Mouse (Mus musculus): ENCODE measurements around the gene Slc13a4. TPM values are rescaled to one million over a fixed set of nuclear protein-coding genes. Genes with fewer than 3 reads are reported as not detected.

Slc13a4 gene
- 0.11 TPM for polyA plus RNA-seq (2014; fragmentation: Illumina TruSeq; extraction: RNeasy Lipid Tissue Mini Kit (QIAGEN cat#74804); ENCODE audit: low read depth, low replicate concordance)

DNA sequence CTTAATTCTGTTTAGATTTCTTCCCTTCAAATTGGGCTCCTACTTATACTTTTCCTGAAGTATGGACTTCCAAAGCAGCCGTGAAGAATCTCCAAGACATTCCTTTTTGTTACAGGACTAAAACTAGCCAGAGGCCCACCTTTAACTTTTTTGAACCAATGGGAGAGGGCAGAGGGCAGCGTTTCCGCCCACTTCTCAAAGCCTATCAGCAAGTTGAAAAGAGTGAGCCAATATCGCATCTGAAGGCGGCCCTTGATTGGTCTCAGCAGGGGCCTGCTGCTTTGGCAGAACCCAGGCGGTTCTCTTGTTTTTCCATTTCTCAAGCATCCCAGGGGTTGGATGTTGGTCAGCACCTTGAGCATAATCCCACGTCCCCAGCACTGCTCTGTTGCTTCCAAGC lies at the start of gene Slc13a4:
Gene Slc13a4 (minus strand): TSS at position 95 of the 400 bp plus-strand sequence.

DNA sequence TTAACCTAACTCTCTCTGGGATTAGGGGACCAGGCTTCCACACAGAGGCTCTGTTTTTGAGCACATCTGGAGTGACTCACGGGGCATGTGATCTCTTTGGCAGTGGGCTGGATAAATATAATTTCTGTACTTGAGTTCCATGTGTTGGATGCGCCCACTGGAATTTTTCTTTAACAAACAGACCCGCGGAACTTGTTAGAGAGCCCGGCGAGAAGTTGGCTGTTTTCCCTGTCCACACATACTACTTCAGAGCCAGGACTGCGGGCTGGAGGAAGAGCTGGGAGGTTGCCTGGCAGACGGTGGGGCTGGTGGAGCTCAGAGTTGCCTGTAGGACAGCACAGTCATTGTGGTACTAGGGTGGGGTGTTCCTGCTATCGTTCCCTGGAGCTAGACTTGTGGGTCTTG lies 18.2 kb upstream of the Slc13a4 start, which contains the start of gene Fam180a:
Gene Fam180a (minus strand): TSS at position 31 of the 405 bp plus-strand sequence.

Other genes with a start within 250 kb of the Slc13a4 start
- 13.5 TPM for gene Cnot4, start 174.4 kb downstream of the Slc13a4 start, polyA plus RNA-seq (2014; fragmentation: Illumina TruSeq; extraction: RNeasy Lipid Tissue Mini Kit (QIAGEN cat#74804); ENCODE audit: low read depth, low replicate concordance)
- 5.2 TPM for gene Nup205, start 130.7 kb downstream of the Slc13a4 start, polyA plus RNA-seq (2014; fragmentation: Illumina TruSeq; extraction: RNeasy Lipid Tissue Mini Kit (QIAGEN cat#74804); ENCODE audit: low read depth, low replicate concordance)
- gene Fam180a, start 18.0 kb upstream of the Slc13a4 start, polyA plus RNA-seq (2014; fragmentation: Illumina TruSeq; extraction: RNeasy Lipid Tissue Mini Kit (QIAGEN cat#74804); ENCODE audit: low read depth, low replicate concordance), result 2.1 TPM
- 193 TPM for gene Mtpn, start 231.8 kb upstream of the Slc13a4 start, polyA plus RNA-seq (2014; fragmentation: Illumina TruSeq; extraction: RNeasy Lipid Tissue Mini Kit (QIAGEN cat#74804); ENCODE audit: low read depth, low replicate concordance)